Comparison of ENCODE assay signal across 13 mouse cellular contexts in genomic region chr10:86261725-86262124, GRCm38 (mm10).
"Had no signal": no experiment of that assay in that cellular context is flagged by ENCODE, and none has a peak within 500 bp of the region (broad histone marks: within the 10 kb centered on the region; RNA-seq: fewer than 3 reads in every experiment).

No protein-coding gene starts in this region.

- DNase-seq: lung, adult 18-20 months; lung, embryonic 14.5 days; lung, postnatal 10 days; lung, postnatal 4 days; midbrain, embryonic 14.5 days; right cerebral cortex, adult 18-20 months; right cerebral cortex, postnatal 25 days; right cerebral cortex, postnatal 4 days; spleen, adult 18-20 months; thymus, adult 18-20 months; thymus, postnatal 14 days; thymus, postnatal 36 days had no signal

- ATAC-seq: midbrain, embryonic 16.5 days had no signal
